Mouse (Mus musculus) liver, adult 2 months (tissue): ENCODE data around the gene Ntn4.

Source experiments
- CTCF ChIP-seq: fragments of 200-500 bp; IDR thresholded peaks from 2 replicates; pipeline ENCODE4 v1.5.1; 2011; ENCODE audit warnings: low read depth, low read length, control low read depth
- POLR2A ChIP-seq: fragments of 200-500 bp; IDR thresholded peaks from 2 replicates; pipeline ENCODE4 v1.6.1; 2011; ENCODE audit warnings: low read length, control low read depth; ENCODE audit not compliant: insufficient read depth; ENCODE audit errors: extremely low read depth

- TF ChIP-seq POLR2A: no peak
- TF ChIP-seq CTCF: no peak
Observed at GRCm38 (mm10) chr10:93721625-93722337, 81.3 kb downstream of the Ntn4 start.
